Mouse (Mus musculus) macrophage (primary cell): ENCODE measurements around the gene Hoxc11. TPM values are rescaled to one million over a fixed set of nuclear protein-coding genes. Genes with fewer than 3 reads are reported as not detected.

Source experiments
- H3K27ac ChIP-seq: fragments of 350-480 bp; formaldehyde crosslinking; 2 replicates; pipeline ENCODE4 v1.9.0; 2021
- H3K36me3 ChIP-seq: fragments of 350-480 bp; formaldehyde crosslinking; 2 replicates; pipeline ENCODE4 v1.9.0; 2021; ENCODE audit errors: inconsistent target
- H3K4me3 ChIP-seq: fragments of 350-480 bp; formaldehyde crosslinking; 2 replicates; pipeline ENCODE4 v1.9.0; 2021; ENCODE audit errors: inconsistent target
- H3K79me2 ChIP-seq: fragments of 350-480 bp; formaldehyde crosslinking; 2 replicates; pipeline ENCODE4 v1.9.0; 2021; ENCODE audit errors: inconsistent target
- WGBS: methylation state at CpG from one replicate; pipeline ENCODE4 v1.1.7; 2026; ENCODE audit warnings: inconsistent platforms; ENCODE audit not compliant: missing documents; 5-methylcytosine and 5-hydroxymethylcytosine counted together
- polyA plus RNA-seq: library from polyadenylated mRNA; stranded (reverse); fragments of 250-400 nt; gene quantifications from 3 replicates; pipeline ENCODE4 v1.2.4, GENCODE M21; 2018; ENCODE audit warnings: inconsistent platforms

Hoxc11 gene
- polyA plus RNA-seq, 1 experiment from 2014 or later, result not detected

DNA sequence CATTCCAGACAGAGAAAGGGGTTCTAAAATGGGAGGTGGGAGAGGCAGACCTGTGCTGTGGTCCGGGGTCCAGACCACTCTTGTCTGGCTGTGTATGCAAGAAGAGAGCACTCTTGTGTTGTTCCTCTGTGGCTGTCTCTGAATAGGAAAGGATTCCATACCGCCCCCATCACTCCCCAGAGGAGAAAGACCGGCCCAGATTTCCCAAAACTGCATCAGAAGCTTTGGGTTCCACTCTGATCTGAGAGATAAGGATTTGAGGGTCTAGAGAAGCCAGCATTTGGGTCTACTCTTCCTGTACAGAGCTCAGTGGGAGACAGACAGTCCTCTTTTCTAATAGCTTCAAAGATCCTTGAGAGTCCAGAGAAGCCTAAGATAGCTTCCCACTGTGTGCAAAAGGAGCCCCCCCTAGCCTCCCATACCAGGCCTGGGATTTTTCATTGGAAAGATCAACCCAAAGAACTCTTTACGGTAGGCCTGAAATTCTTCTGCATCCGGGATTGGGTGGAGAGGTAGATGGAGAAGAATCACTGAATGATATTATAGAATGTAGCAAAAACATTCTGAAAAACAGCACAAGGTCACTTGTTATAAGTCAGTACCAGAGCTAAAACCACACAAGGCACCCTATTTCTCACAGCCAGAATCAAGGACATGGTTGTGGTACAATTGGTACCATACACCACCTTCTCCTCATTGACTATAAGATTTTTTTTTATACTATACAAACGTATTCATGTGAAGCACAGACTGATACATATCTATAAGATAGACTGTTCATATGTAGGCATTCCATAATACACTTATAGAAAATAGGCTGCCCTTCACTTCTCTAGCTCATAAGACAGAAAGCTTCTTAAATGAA is 31.4 kb upstream of the Hoxc11 start:
- Histone ChIP-seq H3K4me3 (no peak overlapping the region), H3K36me3 (no peaks in the 10 kb centered on the region), H3K79me2 (no peaks in the 10 kb centered on the region), H3K27ac (no peak overlapping the region)
- 18% methylated on average over 6 of the region's 6 CpGs for WGBS

- Histone ChIP-seq H3K4me3 (no peak overlapping the region), H3K27ac (no peak overlapping the region)
- WGBS, result 7% methylated on average over 40 of the region's 40 CpGs
Observed at GRCm38 (mm10) chr15:102927032-102927645, 27.1 kb upstream of the Hoxc11 start.

GRCm38 (mm10) chr15:102931706-102932358 is 22.4 kb upstream of the Hoxc11 start:
- H3K36me3 ChIP-seq, result no peaks in the 10 kb centered on the region
- H3K27ac ChIP-seq, result no peak overlapping the region
- no peaks in the 10 kb centered on the region for H3K79me2 ChIP-seq
- no peak overlapping the region for H3K4me3 ChIP-seq
- 10% methylated on average over 18 of the region's 23 CpGs for WGBS

More at GRCm38 (mm10) chr15:102927032-102927645, 27.1 kb upstream of the Hoxc11 start:
- no peaks in the 10 kb centered on the region for H3K79me2 ChIP-seq
- no peaks in the 10 kb centered on the region for H3K36me3 ChIP-seq

DNA sequence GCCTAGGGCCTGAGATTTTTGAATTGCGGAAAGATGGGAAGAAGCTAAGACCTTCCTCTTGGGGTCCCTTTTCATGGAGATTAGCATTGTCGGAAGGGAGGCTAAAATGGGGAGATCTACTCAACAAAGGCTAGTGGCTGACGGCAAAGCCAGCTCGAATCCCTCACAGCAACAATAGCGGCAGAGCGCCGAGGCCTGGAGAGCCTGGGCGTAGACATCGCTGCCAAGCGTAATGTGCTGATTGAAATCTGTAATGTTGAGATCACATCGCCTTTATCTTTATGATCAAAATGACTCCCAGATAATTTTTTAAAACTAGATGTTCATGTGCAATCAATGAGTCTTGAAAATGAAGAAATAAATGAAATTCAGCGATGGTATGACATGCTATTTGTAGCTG is 19.8 kb upstream of the Hoxc11 start:
- Histone ChIP-seq H3K4me3 (no peak overlapping the region), H3K27ac (no peak overlapping the region), H3K36me3 (no peaks in the 10 kb centered on the region), H3K79me2 (no peaks in the 10 kb centered on the region)
- 11% methylated on average over 12 of the region's 12 CpGs for WGBS

- Histone ChIP-seq H3K27ac (no peak overlapping the region), H3K4me3 (no peak overlapping the region), H3K36me3 (no peaks in the 10 kb centered on the region), H3K79me2 (no peaks in the 10 kb centered on the region)
- 3% methylated on average over 25 of the region's 27 CpGs for WGBS
Observed at GRCm38 (mm10) chr15:102934897-102935296, 19.3 kb upstream of the Hoxc11 start.

GRCm38 (mm10) chr15:102936279-102936972 is 17.8 kb upstream of the Hoxc11 start, which contains the start of gene Hoxc12:
Gene Hoxc12 (plus strand): TSS chr15:102936757.
- Histone ChIP-seq H3K27ac (no peak within 1 kb of the TSS), H3K4me3 (no peak within 1 kb of the TSS), H3K79me2 (no peaks in the 10 kb centered on the region), H3K36me3 (no peaks in the 10 kb centered on the region)
- 5% methylated on average over 28 of the region's 31 CpGs for WGBS

DNA sequence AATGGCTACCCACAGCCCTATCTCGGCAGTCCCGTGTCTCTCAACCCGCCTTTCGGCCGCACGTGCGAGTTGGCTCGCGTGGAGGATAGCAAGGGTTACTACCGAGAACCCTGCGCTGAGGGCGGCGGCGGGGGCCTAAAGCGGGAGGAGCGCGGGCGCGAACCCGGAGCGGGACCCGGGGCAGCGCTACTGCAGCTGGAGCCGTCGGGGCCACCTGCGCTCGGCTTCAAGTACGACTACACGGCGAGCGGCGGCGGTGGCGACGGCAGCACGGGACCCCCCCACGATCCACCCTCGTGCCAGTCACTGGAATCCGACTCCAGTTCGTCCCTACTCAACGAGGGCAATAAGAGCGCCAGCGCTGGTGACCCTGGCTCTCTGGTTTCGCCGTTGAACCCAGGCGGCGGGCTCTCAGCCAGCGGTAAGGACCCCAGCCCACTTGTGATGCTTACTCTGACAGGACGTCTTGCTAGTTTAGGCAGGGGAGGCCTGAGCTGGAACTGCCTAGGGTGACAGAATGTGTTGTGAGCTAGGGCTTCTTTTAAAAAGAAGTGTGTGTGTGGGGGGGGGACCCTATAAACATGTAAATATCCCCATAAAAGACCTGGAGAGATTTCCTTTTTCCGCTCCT is 17.1 kb upstream of the Hoxc11 start:
- no peaks in the 10 kb centered on the region for H3K79me2 ChIP-seq
- H3K27ac ChIP-seq, result no peak overlapping the region
- no peaks in the 10 kb centered on the region for H3K36me3 ChIP-seq
- 9% methylated on average over 37 of the region's 50 CpGs for WGBS
- no peak overlapping the region for H3K4me3 ChIP-seq

DNA sequence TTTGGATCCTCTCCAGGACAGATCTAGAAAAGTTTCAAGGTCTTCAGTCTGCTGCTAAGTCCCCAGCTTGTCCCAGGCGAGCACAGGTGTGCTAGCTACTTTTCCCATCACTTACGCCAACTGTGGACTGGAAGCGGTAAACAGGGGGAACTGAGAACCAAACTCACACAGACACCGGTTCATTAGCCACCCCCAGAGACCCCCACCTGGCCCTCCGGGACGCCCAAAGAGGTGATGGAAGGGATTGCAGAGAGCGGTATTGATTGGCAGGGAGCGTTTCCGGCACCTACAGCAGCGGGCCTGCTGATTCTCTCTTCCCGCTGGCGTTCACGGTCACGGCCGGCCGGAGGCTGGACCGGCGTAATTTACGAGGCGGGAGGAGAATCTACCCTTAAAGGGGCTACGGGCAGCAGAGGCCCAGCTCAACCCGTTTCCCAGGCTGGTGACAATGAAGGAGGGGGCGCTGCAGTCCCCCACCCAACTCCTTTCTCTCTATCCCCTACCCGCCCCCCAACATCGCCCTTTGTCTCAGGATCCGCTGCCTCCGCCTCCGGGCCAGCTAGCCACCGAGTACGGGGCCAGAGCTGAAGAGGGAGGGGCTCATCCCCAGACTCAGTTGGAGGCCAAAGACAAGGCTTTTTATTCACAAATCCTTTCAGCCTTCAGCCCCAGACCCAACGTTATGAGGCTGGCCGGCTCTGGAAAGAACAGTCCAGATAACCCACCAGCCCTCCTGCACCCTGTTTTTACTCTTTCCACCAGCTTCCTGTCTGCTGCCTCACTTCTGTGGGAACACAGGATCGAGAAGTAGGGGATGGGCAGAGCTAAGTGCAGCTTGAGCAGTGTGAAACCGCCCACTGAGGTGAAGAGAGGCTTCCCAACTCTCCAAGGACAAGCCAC is 14.7 kb upstream of the Hoxc11 start:
- H3K27ac ChIP-seq, result no peak overlapping the region
- no peaks in the 10 kb centered on the region for H3K79me2 ChIP-seq
- no peak overlapping the region for H3K4me3 ChIP-seq
- no peaks in the 10 kb centered on the region for H3K36me3 ChIP-seq
- 11% methylated on average over 34 of the region's 34 CpGs for WGBS

DNA sequence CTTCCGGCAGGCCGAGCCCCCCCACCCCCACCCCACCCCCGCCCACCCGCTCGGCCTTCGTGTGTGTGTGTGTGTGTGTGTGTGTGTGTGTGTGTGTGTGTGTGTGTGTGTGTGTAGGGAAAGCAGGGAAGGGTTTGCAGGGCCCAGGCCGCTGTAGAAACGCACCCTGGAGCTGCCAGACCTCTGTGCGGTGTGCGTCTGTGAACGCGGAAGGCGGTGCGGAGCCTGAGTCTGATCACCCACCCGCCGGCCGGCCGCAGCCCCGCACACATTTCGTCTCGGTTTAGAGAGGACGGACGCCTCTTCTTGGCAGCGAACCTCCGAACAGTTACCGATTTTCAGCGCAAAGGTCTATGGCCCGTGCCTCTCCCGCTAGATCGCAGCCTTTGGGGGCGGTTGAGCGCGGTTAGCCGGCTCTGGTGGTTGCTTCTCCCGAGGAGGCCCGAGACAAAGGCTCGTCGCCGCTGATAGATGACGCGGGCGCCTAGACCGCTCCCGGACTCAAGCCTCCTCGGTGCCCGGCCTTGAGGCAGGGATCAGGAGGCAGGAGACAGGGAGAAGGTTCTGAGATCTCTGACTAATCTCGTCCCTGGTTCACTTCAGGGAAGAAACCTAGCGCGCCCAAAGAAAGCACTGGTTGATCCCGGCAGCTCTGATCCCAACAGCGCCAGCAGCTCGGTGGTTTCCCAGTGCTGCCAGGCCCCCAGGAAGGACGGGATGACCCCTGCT is 11.3 kb upstream of the Hoxc11 start:
- H3K4me3 ChIP-seq, result no peak overlapping the region
- no peaks in the 10 kb centered on the region for H3K79me2 ChIP-seq
- 2% methylated on average over 49 of the region's 53 CpGs for WGBS
- H3K27ac ChIP-seq, result no peak overlapping the region
- no peaks in the 10 kb centered on the region for H3K36me3 ChIP-seq

DNA sequence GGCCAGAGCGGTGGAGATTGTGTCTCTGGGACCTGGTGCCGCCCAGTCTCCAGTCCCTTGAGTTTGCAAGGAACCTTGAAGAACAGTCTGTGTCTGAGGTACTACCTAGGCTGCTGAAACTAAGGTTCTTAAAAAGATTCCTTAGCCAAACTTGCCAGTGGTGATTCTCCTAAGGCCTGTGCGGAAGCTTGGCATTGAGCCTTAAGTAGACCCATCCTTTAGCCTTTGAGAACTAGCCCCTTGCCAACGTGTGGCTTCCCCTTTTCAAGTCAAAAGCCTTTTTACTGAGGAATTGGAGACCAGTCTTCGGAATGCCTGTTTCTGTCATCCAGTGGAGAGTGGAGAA is 10.8 kb upstream of the Hoxc11 start:
- Histone ChIP-seq H3K27ac (no peak overlapping the region), H3K79me2 (no peaks in the 10 kb centered on the region), H3K36me3 (no peaks in the 10 kb centered on the region), H3K4me3 (no peak overlapping the region)
- 11% methylated on average over 5 of the region's 5 CpGs for WGBS

- no peaks in the 10 kb centered on the region for H3K79me2 ChIP-seq
- H3K27ac ChIP-seq, result no peak overlapping the region
- H3K36me3 ChIP-seq, result no peaks in the 10 kb centered on the region
- H3K4me3 ChIP-seq, result no peak overlapping the region
- WGBS, result 12% methylated on average over 22 of the region's 22 CpGs
Observed at GRCm38 (mm10) chr15:102945185-102946077, 8.8 kb upstream of the Hoxc11 start.

GRCm38 (mm10) chr15:102947276-102947675 is 7.0 kb upstream of the Hoxc11 start:
- Histone ChIP-seq H3K36me3 (no peaks in the 10 kb centered on the region), H3K79me2 (no peaks in the 10 kb centered on the region), H3K27ac (no peak overlapping the region), H3K4me3 (no peak overlapping the region)
- 12% methylated on average over 9 of the region's 9 CpGs for WGBS
